Mouse (Mus musculus): ENCODE data around the gene 1110002E22Rik.

1110002E22Rik gene

GRCm38 (mm10) chr3:138064732-138065645 is at the start of gene 1110002E22Rik:
Gene 1110002E22Rik, plus strand, starts transcription at chr3:138065052.
- DNase-seq (ENCODE audit: low read depth, low spot score), result peak; percentile 76

- DNase-seq (ENCODE audit: low read depth, low spot score), result peak; percentile 8
Measured at GRCm38 (mm10) chr3:138016810-138017209, 48.0 kb upstream of the 1110002E22Rik start.

GRCm38 (mm10) chr3:138022003-138022402 is 42.8 kb upstream of the 1110002E22Rik start:
- DNase-seq (ENCODE audit: low read depth, low spot score), result no peak

- no peak for DNase-seq (ENCODE audit: low read depth, low spot score)
Measured at GRCm38 (mm10) chr3:138022651-138023050, 42.2 kb upstream of the 1110002E22Rik start.

GRCm38 (mm10) chr3:138026286-138026685 is 38.6 kb upstream of the 1110002E22Rik start:
- peak; percentile 98 for DNase-seq (ENCODE audit: low read depth, low spot score)

- peak; percentile 66 for DNase-seq (ENCODE audit: low read depth, low spot score)
Measured at GRCm38 (mm10) chr3:138027575-138028362, 37.1 kb upstream of the 1110002E22Rik start.

GRCm38 (mm10) chr3:138029351-138029750 is 35.5 kb upstream of the 1110002E22Rik start:
- DNase-seq (ENCODE audit: low read depth, low spot score), result peak; percentile 94

GRCm38 (mm10) chr3:138030563-138030962 is 34.3 kb upstream of the 1110002E22Rik start:
- DNase-seq (ENCODE audit: low read depth, low spot score), result no peak

- no peak for DNase-seq (ENCODE audit: low read depth, low spot score)
Measured at GRCm38 (mm10) chr3:138033986-138034385, 30.9 kb upstream of the 1110002E22Rik start.

GRCm38 (mm10) chr3:138040938-138041337 is 23.9 kb upstream of the 1110002E22Rik start:
- DNase-seq (ENCODE audit: low read depth, low spot score), result no peak

GRCm38 (mm10) chr3:138041591-138042301 is 23.1 kb upstream of the 1110002E22Rik start:
- no peak for DNase-seq (ENCODE audit: low read depth, low spot score)

- no peak for DNase-seq (ENCODE audit: low read depth, low spot score)
Measured at GRCm38 (mm10) chr3:138043316-138043715, 21.5 kb upstream of the 1110002E22Rik start.

GRCm38 (mm10) chr3:138049555-138049954 is 15.3 kb upstream of the 1110002E22Rik start:
- DNase-seq (ENCODE audit: low read depth, low spot score), result no peak

GRCm38 (mm10) chr3:138050772-138051171 is 14.1 kb upstream of the 1110002E22Rik start:
- no peak for DNase-seq (ENCODE audit: low read depth, low spot score)

- DNase-seq (ENCODE audit: low read depth, low spot score), result no peak
Measured at GRCm38 (mm10) chr3:138051431-138051830, 13.4 kb upstream of the 1110002E22Rik start.

- DNase-seq (ENCODE audit: low read depth, low spot score), result peak; percentile 85
Measured at GRCm38 (mm10) chr3:138053969-138054368, 10.9 kb upstream of the 1110002E22Rik start.

- DNase-seq (ENCODE audit: low read depth, low spot score), result no peak
Measured at GRCm38 (mm10) chr3:138056976-138057375, 7.9 kb upstream of the 1110002E22Rik start.

- no peak for DNase-seq (ENCODE audit: low read depth, low spot score)
Measured at GRCm38 (mm10) chr3:138058226-138058625, 6.6 kb upstream of the 1110002E22Rik start.

- DNase-seq (ENCODE audit: low read depth, low spot score), result no peak
Measured at GRCm38 (mm10) chr3:138060429-138060828, 4.4 kb upstream of the 1110002E22Rik start.

- no peak for DNase-seq (ENCODE audit: low read depth, low spot score)
Measured at GRCm38 (mm10) chr3:138061205-138061911, 3.5 kb upstream of the 1110002E22Rik start.

- DNase-seq (ENCODE audit: low read depth, low spot score), result no peak
Measured at GRCm38 (mm10) chr3:138062673-138063072, 2.2 kb upstream of the 1110002E22Rik start.
